Mouse (Mus musculus) hindbrain, postnatal 0 days (tissue): ENCODE results near the gene Ppp1r37. TPM values are rescaled to one million over a fixed set of nuclear protein-coding genes. Genes with fewer than 3 reads are reported as not detected.
A peak's percentile ranks its signal among the peaks of the same experiment; 100 is the strongest.

Experiments
- ATAC-seq: fragments of 200-750 bp; cut with Nextera tagmentation; 2 replicates; pipeline ENCODE4 v1.8.0; 2017; ENCODE audit warnings: mild to moderate bottlenecking, moderate TSS enrichment, moderate library complexity
- DNase-seq: peaks from one replicate; pipeline ENCODE4 v3.0.0-alpha.2; 2015; ENCODE audit warnings: low spot score
- H3K27ac ChIP-seq: fragments of 300-500 bp; sonication (generic); 2 replicates; pipeline ENCODE4 v1.5.1; 2014; ENCODE audit warnings: mild to moderate bottlenecking
- H3K27me3 ChIP-seq: fragments of 300-500 bp; sonication (generic); 2 replicates; pipeline ENCODE4 v1.6.1; 2014; ENCODE audit warnings: low read length, mixed read lengths; ENCODE audit not compliant: insufficient read depth
- H3K36me3 ChIP-seq: fragments of 300-500 bp; sonication (generic); 2 replicates; pipeline ENCODE4 v1.6.1; 2014; ENCODE audit warnings: low read length, mixed read lengths; ENCODE audit not compliant: insufficient read depth
- H3K4me1 ChIP-seq: fragments of 300-500 bp; sonication (generic); 2 replicates; pipeline ENCODE4 v1.6.1; 2014; ENCODE audit warnings: antibody characterized with exemption, low read length, mixed read lengths; ENCODE audit not compliant: insufficient read depth
- H3K4me2 ChIP-seq: fragments of 300-500 bp; sonication (generic); 2 replicates; pipeline ENCODE4 v1.6.1; 2014; ENCODE audit warnings: low read depth, mild to moderate bottlenecking, low read length, moderate library complexity, mixed read lengths
- H3K4me3 ChIP-seq: fragments of 300-500 bp; sonication (generic); 2 replicates; pipeline ENCODE4 v1.5.1; 2014; ENCODE audit warnings: low read length
- H3K9ac ChIP-seq: fragments of 300-500 bp; sonication (generic); replicated peaks from 2 replicates; pipeline ENCODE4 v1.6.1; 2014; ENCODE audit warnings: mild to moderate bottlenecking, low read length, moderate library complexity, mixed read lengths
- H3K9me3 ChIP-seq: fragments of 300-500 bp; sonication (generic); 2 replicates; pipeline ENCODE4 v1.6.1; 2016; ENCODE audit warnings: low read length, mixed read lengths
- CTCF ChIP-seq: IDR thresholded peaks from 2 replicates; pipeline ENCODE4 v1.5.1; 2016; ENCODE audit warnings: antibody characterized with exemption, control low read depth, low read depth
- WGBS: fragments of 180-500 bp; shearing (Covaris S2); extraction: QIAGEN DNeasy Blood & Tissue Kit; methylation state at CpG from one replicate; pipeline ENCODE4 v1.1.7; 2014; 5-methylcytosine and 5-hydroxymethylcytosine counted together
- polyA plus RNA-seq: library from polyadenylated mRNA; unstranded; fragments of >200 nt; fragmentation: Nextera tagmentation; extraction: Ambion mirVana; gene quantifications from 2 replicates; pipeline ENCODE4 v1.2.1, GENCODE M21; 2015
- total RNA-seq: library from RNA; depleted of rRNA; stranded (reverse); fragments of >200 nt; gene quantifications from 2 replicates; pipeline ENCODE4 v1.2.3, GENCODE M21; 2014

Gene Ppp1r37
- total and polyA plus RNA-seq, 2 experiments from 2014 or later = 27.7 to 128 TPM

DNA sequence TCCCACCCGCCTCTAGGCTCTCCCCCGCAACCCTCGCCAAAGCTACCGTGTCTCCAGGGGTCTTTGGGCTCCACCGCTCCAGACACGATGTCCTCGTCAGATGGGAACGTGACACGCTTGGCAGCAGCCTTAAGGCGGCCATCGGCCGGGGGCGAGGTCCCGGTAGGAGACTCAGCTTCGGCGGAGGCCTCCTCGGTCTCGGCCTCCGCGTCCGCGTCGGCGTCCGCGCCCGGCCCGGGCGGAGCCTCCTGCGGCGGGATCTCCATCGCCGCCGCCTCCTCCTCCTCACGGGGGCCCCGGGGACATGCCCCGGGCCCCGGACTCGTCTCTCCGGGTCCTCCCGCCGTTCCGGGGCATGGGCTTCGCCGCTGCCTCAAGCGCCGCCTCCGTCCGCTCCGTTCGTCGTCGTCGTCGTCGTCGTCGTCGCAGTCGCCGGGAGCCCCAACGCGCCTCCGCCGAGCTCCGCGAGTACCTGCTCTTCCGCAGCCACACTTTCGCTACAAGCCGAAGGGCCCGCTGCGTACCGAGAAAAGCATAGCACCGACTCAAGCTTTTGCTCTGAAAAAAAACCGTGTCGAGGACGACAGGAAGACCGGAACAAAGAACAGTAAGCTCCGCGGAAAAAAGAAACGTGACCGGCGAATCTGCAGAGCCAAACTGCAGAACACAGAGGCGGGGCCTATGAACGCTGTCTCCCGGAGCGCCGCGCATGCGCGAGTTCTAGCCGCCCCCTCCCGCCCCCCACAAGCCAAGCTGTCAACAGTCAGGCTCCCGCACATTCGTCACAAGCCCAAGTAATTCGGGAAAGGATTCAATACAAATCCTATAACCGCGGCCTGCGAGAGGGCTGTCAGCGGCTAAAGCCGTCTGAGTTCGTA is 872 bp downstream of the Ppp1r37 start:
- Histone ChIP-seq H3K27me3 (no peaks in the 10 kb centered on the region), H3K4me3 (peak overlapping the region; percentile 90), H3K4me2 (peak overlapping the region; percentile 96), H3K9me3 (no peaks in the 10 kb centered on the region), H3K9ac (peak overlapping the region; percentile 97), H3K27ac (peak overlapping the region; percentile 85), H3K4me1 (peaks cover 33% of the 10 kb centered on the region), H3K36me3 (peaks cover 12% of the 10 kb centered on the region)
- DNase-seq = peak; percentile 98
- no peak for TF ChIP-seq CTCF
- 1% methylated on average over 102 of the region's 102 CpGs for WGBS
- peak; percentile 91 for ATAC-seq

DNA sequence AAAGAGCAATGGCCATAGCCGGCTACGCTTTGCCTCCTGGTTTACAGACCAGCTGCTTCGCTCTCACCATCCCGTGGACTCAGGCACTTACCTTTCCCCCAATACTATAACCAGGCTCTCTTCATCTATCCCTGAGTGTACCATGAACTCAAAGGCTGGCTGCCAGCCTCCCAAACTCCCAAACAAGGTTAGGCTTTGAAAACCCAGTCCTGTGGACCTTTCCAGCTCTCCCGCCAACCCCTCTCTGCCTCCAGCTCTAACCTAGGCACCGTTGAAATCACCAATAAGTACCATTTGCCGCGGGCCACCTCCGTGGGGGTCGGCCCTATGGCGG is 1.5 kb downstream of the Ppp1r37 start:
- DNase-seq (no peak), ATAC-seq (no peak)
- H3K4me1 ChIP-seq = peaks cover 37% of the 10 kb centered on the region
- H3K36me3 ChIP-seq = peaks cover 12% of the 10 kb centered on the region
- H3K4me2 ChIP-seq = peak overlapping the region; percentile 96
- TF ChIP-seq CTCF = no peak
- H3K27me3 ChIP-seq = no peaks in the 10 kb centered on the region
- H3K9me3 ChIP-seq = no peaks in the 10 kb centered on the region
- H3K4me3 ChIP-seq = peak overlapping the region; percentile 90
- H3K27ac ChIP-seq = peak overlapping the region; percentile 85
- H3K9ac ChIP-seq = peak overlapping the region; percentile 97
- WGBS = under 1% methylated on average over 11 of the region's 11 CpGs

DNA sequence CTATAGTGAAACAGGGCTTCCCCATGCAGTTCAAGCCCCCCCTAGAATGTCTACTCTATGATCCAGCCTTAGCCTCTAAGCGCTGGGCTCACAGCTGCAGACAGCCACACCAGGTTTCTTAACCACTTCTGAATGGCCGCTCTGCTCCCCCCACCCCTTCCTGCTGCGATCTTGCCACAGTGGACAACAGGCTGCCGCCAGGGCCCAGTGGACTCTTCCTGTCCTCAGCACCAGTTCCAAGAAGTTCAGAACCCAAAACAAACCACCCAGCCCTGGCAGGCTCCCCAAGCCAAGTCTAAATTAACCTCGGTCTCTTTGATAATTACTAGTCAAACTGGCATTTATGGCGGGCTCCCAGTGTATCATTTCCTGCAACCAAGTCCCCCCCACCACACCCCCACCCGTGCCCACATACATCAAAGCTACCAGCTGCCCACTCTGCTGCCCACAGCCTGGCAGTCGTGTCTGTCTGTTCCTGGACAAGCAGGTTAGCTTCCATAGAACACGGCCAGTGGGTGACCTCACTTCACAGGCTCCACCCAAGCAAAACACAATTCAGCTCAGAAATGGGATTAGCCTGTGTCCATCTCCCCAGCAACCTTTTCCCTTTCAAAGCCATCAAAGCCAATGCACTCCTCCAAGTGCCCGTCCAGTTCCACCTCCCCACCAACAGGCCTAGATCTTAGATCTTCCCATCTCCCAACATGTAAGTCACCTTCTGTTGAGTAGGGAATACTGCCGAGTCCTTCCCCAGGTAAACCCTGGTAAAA is 2.2 kb downstream of the Ppp1r37 start:
- Histone ChIP-seq H3K27me3 (no peaks in the 10 kb centered on the region), H3K9me3 (no peaks in the 10 kb centered on the region), H3K27ac (peak overlapping the region; percentile 85), H3K4me3 (peak overlapping the region; percentile 90), H3K4me2 (peak overlapping the region; percentile 96), H3K9ac (peak overlapping the region; percentile 97), H3K36me3 (peaks cover 16% of the 10 kb centered on the region), H3K4me1 (peaks cover 37% of the 10 kb centered on the region)
- no peak for TF ChIP-seq CTCF
- ATAC-seq (no peak), DNase-seq (peak; percentile 36)
- 20% methylated on average over 11 of the region's 11 CpGs for WGBS

DNA sequence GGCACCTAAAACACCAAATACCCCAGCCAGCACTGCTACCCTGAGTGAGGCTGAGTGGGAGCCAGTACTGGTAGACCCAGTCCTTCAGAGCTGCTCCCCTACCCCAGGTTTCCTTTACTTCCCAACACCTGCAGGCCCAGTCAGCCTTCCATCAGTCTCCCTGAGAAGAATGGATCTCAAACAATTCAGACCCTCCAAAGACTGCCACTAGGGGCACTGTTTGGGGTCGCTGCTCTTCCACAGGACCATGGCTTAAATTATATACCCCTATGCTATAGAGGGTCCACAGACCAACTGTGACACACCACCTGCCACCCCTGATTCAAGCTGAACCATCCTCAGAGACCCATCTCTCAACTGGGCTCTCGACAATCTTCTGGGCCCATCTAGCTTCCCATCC is 3.9 kb downstream of the Ppp1r37 start:
- Histone ChIP-seq H3K9ac (no peak overlapping the region), H3K4me1 (peaks cover 37% of the 10 kb centered on the region)

DNA sequence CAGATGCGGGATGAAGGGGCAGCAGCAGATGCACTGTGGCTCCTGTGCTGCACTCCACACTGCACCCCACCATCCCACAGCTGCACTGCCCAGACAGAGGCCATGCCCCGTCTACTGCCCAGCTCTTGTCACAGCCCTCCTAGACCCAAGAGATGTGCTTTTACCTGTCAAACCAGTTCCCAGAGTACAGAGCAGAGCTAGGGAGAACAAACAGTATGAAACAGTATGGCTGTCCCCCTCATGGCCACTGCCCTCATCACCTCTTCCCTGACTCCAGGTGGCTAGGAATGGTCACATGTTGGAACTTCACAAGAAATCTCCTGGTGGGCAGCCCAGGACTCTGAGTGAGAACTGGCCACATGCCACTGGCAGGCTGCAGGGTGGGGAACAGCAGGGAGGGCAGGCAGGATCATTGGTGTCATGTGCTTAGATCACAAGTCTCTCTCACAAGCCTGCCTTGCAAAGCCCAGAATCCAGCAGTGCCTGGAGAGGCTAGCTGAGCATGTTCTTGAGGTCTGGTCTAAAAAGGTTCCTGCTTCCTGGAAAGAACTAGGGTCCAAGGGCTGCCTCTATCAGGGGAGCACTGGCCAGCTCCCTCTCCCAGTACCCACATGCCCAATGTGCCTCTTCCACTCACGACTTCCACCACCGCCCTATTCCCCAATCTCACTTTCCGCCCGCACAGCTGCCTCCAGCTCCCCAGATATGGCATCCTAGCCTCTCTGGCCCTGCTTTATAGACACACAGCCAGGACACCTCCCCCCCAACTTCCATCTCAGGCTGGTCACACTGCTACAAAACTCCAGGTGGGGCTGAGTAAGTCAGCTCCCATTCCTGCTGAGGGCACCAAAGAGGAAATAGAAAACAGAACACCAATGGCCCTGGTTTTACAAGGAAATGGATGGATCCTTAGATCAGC is 4.6 kb downstream of the Ppp1r37 start:
- H3K4me3 ChIP-seq = no peak overlapping the region
- ATAC-seq = no peak
- no peak overlapping the region for H3K9ac ChIP-seq
- peaks cover 37% of the 10 kb centered on the region for H3K4me1 ChIP-seq
- no peaks in the 10 kb centered on the region for H3K27me3 ChIP-seq
- peak overlapping the region; percentile 96 for H3K4me2 ChIP-seq
- WGBS = 94% methylated on average over 6 of the region's 6 CpGs
- no peaks in the 10 kb centered on the region for H3K9me3 ChIP-seq
- H3K27ac ChIP-seq = no peak overlapping the region
- no peak for DNase-seq
- H3K36me3 ChIP-seq = 0 out of 2 replicates have a peak, but pooled peaks cover 4% of the 10 kb centered on the region
- no peak for TF ChIP-seq CTCF

More for the DNA sequence above, 3.9 kb downstream of the Ppp1r37 start:
- no peaks in the 10 kb centered on the region for H3K9me3 ChIP-seq
- 0 out of 2 replicates have a peak, but pooled peaks cover 4% of the 10 kb centered on the region for H3K36me3 ChIP-seq
- no peak overlapping the region for H3K27ac ChIP-seq
- H3K27me3 ChIP-seq = no peaks in the 10 kb centered on the region
- ATAC-seq = no peak
- peak; percentile 62 for TF ChIP-seq CTCF
- DNase-seq = no peak
- 51% methylated on average over 2 of the region's 2 CpGs for WGBS
- H3K4me2 ChIP-seq = peak overlapping the region; percentile 96
- no peak overlapping the region for H3K4me3 ChIP-seq

DNA sequence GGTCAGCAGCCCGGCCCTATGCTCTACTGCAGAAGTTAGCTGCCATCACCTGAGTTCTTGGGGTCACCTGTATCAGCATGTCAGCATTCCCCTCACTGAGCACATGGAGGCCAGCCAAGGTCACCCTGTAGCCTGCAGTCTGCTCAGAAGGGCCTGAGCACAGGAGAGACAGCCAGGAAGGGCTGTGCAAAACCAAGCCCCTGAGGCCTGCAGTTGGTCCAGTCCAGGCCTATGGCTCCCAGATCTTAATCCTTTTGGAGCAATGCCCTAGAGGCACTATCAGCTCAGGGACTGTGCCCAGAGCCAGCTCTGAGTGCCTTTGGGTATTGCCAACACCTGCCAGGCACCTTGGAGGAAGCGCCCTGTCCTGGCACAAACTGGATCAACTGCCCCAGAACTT is 5.8 kb downstream of the Ppp1r37 start:
- H3K27me3 ChIP-seq = no peaks in the 10 kb centered on the region
- H3K4me3 ChIP-seq = no peak overlapping the region
- DNase-seq = no peak
- no peak overlapping the region for H3K4me2 ChIP-seq
- no peak overlapping the region for H3K9ac ChIP-seq
- no peak overlapping the region for H3K27ac ChIP-seq
- H3K9me3 ChIP-seq = no peaks in the 10 kb centered on the region
- ATAC-seq = no peak
- H3K36me3 ChIP-seq = 0 out of 2 replicates have a peak, but pooled peaks cover 4% of the 10 kb centered on the region
- WGBS = 92% methylated on average over 2 of the region's 2 CpGs
- no peak for TF ChIP-seq CTCF
- H3K4me1 ChIP-seq = peaks cover 37% of the 10 kb centered on the region
